Mouse (Mus musculus) CD8-positive naive resting alpha-beta T cell, adult 2 months (primary cell): ENCODE results near the gene Olfr1383.
"Not testable (repeated sequence)": the region's sequence is repeated elsewhere in the genome, so short reads cannot be mapped to it uniquely, and the experiment has no call there.

Source experiments
- DNase-seq, 2 experiments: peaks; one replicate each; pipeline ENCODE4 v3.0.0; 2022; ENCODE audit warnings: low read depth in 2 of 2, low spot score in 2 of 2

Gene Olfr1383

GRCm38 (mm10) chr11:49519348-49519747 lies at the start of gene Olfr1383:
Gene Olfr1383, plus strand, starts transcription at chr11:49519648.
- no peak for DNase-seq

- no peak for DNase-seq
Observed at GRCm38 (mm10) chr11:49485973-49486372, 33.5 kb upstream of the Olfr1383 start.

- DNase-seq = not testable (repeated sequence)
Observed at GRCm38 (mm10) chr11:49488770-49489169, 30.7 kb upstream of the Olfr1383 start, which contains the start of gene Olfr1385. Gene Olfr1385, plus strand, starts transcription at chr11:49489070.

DNA sequence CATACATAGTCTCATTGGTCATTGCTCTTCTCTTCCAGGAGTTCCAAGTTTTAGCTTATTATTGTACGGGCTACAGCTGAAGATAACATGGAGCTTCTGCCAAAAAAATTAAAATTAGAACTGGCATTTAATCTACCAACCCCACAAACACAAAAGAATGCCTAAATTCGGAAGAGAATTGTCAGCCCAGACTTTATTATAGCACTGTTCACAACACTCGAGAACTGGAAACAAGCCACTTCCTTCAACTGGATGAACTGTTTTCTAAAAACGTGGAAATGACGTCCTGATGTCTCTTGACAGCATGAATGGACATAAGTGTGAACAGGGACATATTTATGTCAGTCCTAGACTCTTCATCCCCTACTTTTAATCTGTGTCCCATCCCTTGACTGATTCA lies 1.4 kb upstream of the Olfr1383 start:
- no peak for DNase-seq

DNA sequence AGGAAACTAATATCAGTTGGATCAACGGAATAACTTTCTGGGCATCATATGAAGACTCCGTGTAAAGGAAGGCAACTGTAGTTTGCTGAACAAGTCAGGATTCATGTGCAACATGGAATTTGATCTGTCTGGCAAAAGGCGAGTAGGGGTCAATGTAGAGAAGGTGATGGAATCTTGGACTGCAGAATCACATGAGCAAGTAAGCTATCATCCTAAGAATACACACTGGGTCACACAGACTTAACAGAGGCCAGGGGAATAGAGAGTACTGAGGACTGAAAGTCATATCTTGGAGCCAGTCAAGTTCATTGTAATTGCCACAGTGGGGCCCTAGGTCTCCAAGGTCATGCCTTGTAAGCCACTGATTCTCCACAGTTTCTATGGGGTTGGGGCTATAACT lies 8.5 kb downstream of the Olfr1383 start, which contains the start of gene Olfr1382:
Gene Olfr1382 (plus strand): TSS at position 301 of the 400 bp plus-strand sequence.
- DNase-seq = no peak

DNA sequence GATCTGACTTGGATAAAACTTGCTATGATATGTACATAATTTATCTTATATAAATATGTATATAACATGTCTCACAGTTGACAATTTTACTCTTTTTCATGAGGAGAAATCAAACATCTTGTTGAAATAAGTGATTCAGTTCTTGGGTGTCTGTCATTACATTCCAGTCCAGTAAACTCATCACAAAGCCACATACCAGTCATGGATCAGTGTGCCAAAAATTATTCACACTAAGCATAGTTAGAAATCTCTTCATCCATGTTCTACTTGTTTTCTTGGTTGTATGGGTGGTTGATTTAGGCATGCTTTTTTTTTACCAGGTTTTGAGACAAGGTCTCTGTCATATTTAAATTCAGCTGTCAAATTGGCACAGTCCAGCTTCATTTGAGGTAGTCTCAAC lies 13.3 kb downstream of the Olfr1383 start:
- DNase-seq = no peak

GRCm38 (mm10) chr11:49536631-49537030 lies 17.2 kb downstream of the Olfr1383 start:
- DNase-seq = not testable (repeated sequence)

- DNase-seq = not testable (repeated sequence)
Observed at GRCm38 (mm10) chr11:49543149-49543548, 23.7 kb downstream of the Olfr1383 start, which contains the start of gene Olfr1381. Gene Olfr1381, plus strand, starts transcription at chr11:49543449.

DNA sequence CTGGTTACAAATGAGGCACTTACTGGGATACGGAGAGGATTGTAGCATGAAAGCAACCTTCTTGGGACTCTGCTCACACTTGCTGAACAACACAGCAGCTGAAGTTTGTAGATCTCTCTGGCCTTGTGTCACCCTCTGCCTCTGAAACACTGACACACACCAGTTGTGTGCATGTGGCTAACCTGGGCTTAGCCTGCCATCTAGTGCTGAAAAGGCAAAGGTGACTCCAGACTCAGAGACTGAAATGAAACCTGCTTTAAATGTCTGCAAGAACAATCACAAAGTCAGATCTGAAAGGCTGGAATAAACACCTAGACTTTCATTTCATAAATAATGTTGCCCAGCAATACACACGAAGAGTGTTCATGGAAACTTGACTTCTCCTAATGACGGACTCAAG lies 34.6 kb downstream of the Olfr1383 start:
- DNase-seq = not testable (repeated sequence)

DNA sequence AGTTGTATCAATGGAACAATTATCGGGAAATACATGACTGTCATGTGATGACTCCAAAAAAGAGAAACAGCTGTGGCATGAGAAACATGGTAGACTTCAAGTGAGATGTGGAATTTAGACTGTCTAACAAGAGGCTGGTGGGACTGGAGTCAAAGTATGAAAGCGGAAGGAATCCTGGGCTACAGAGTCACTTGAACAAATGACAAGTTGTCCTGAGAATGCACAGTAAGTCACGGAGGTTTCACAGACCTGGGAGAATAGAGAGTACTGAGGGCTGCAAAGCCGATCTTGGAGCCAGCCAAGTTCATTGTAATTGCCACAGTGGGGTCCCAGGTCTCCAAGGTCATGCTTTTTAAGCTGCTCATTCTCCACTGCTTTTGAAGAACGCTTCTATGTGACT lies 37.1 kb downstream of the Olfr1383 start, which contains the start of gene Olfr1380:
Gene Olfr1380 (plus strand): TSS at position 301 of the 400 bp plus-strand sequence.
- DNase-seq = not testable (repeated sequence)

DNA sequence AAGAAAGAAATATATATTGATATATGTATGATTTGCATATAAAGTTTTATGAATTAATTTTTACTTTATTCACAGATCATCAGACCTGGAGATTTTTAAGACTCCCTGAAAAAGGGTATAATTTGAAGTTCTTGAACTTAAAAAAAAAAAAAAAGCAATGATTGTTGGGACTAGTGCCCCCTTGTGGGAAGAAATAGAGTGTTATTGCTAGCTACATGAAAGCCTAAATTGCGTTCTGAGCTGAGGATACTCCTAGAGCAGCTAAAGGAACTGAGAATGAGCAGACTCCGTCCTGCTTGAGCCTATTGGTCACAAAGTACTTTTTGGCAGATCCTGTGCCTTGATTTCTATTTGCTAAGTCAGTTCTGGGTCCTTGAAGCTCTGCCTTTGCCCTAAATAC lies 55.6 kb downstream of the Olfr1383 start:
- not testable (repeated sequence) for DNase-seq
